Mouse (Mus musculus): ENCODE results near the gene Tmem53.

Tmem53 gene

DNA sequence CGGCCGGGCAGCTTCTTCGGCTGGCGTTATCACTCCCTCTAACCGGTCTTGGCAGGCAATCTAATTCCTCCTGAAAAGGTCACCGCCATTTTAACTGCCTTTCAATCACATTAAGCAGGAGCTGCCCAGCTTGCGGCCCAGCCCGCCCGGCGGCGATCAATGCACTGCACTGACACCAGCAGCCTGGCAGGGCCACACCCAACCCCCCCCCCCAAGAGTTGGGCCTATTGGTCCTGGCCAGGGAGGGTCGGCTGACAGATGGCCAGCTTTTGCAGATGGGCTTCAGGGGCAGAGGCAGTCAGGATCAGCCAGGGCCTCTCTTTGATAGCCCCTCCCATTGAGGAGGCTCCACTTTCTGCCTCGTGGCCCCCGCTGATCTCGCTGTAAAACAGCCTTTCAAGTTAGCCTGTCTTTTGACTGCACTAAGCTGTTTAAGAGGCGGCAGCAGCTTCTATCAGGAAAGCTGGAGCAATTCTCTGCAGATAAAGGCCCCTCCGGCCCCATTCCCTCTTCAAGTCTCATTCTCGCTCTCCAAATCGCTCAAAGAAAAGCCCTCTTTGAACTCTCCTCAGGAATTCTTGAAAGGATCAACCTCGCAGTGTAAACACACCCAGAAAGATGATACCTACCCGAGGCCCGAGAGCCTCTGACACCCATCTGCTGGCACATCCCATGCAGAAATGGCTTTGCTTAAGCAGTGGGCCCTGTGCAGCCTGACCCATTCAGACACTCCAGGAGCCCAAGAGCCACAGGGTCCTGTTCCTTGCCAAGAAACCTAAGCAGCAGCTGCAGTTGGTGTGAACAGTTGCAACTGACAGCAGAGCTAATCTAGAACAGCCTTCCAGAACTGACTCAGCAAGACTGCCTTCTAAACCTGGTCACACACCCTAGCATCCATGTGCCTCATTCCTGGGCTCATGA, 31.8 kb downstream of the Tmem53 start:
- peak; percentile 73 for DNase-seq

DNA sequence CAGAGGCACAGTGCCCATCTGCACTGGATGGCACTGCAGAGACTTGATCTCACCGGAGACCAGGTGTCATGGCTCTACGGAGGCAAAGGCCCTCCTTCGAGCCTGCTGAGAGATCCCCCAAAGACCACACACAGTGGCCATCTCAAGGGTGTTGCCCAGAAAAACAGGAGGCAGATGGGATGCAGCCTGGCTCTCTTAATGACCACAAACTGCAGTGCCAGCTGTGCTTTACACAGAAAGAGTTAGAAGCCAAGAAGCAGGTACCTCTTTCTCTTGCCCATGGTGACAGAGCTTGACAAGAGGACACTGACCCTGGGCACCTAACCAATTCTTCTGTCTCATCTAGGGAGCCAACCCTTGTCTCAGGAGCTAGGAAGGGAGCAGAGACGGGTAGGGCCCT, 32.6 kb downstream of the Tmem53 start:
- no peak for DNase-seq

DNA sequence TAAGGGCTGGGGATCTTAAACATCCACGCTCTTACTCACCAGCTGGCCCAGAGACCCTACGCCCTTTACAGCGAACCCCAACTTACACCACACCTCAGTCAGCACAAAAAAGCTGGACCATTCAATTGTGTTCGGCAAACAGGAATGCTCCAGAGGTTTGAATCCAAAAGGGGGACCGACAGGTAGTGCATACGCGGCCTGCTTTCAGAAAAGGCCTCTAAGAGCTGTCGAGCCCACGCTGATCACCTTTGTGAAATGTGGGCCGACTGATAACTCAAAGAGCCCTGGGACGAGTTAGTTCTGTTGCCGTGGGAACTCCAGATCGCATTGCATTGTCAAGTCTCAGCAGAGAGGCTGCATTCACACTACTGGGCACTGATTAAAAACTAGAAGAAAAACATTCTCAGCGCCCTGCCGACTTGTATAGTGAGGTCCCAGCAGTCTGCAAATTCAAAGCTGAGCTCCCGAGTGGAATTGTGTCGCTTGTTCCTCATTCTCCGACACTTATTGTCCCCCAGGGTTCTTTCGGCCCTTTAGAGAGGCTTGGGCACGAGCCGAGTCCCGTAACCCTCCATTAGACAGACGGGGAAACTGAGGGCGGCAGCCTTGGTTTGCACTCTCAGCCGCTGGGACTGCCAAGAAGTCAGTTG, 36.7 kb downstream of the Tmem53 start:
- no peak for DNase-seq

DNA sequence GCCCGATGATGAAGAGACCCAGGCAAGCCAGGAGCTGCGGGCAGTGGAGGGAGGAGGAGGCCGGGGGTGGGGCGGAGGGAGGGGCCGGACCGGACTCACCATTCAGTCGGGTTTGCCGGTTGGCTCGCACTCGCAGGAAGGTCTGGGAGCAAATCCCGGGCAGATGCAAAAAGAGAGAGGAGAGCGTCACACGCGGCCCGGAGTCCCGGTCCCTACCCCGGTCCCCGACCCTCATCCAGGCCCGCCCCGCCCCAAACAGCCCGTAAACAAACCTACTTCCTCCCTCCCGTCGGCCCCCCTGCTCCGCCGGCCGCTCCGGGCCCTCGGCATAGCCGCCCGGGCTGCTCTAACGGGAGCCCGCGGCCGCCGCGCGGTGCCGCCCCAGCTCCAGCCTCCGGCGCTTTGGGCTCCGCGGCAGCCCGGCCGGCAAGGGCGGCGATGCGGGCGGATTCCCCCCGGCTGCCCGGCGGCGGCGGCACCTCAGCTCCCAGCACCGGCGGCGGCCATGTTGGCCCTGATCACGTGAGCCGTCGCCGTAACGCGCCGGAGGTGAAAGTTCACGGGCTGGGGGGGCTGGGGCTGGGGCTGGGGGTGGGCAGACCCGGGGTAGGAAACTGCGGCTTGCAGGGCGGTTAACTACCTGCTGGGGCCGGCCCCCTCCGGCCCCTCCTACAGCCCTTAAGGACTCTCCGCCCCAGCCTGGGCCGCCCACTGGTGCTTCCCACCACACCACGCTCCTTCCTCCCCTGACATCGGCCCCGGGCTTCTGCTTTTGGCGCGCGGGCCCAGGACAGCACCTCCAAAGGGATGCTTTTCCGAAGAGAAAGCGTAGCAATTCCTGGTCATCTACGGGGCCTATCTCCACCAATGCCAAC, 37.4 kb downstream of the Tmem53 start:
- DNase-seq: peak; percentile 93

DNA sequence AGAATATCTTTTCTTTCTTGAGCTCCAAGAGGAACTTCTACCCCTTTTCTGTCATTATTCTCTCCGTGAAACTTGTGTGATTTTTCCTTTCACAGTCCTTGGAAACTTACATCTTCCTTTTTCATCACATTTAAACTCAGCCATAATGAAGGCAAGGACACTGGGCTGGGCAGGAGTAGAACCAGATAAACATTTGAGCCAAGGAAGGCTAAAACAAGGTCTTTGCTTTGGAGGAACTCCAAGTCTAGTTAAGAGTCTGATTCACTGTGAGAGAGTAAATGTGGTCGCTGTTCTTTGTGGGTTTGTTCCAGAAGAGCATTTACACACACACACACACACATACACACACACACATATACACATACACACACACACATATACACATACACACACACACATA, 39.9 kb downstream of the Tmem53 start:
- DNase-seq: no peak

DNA sequence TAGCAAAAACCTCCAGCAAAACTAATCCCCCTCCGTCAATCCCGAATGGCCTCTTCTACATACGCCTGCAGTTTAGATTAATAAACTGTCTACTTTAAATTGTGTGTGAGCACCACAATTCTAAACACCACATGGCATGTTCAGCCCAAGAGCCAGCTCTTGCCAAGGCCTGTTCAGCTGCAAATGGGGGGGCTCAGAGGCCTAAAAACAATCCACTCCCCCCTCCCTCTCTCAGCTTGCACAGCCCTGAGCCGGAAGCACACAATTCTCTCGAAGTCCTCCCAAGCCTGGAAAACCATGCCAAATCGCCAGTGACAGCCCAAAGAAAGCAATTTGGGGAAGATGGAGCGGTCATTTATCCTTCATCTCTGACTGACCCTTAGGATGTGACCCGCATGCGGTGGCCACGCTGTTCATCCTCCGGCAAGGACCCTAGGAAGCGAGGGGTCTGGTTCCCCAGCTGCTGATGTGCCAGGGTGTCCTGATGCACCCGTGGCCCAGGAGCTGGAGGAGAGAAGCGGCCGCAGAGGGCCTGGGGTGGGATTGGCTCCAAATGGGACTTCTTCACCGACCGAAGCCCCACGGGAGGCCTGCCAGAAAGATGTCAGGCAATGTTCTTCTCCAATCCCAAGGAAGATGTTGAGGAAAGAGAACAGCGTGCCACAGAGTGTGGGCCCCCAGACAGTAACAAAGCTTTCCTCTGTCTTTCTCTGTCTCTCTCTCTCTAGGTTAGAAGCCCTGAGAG, 45.3 kb downstream of the Tmem53 start:
- no peak for DNase-seq

DNA sequence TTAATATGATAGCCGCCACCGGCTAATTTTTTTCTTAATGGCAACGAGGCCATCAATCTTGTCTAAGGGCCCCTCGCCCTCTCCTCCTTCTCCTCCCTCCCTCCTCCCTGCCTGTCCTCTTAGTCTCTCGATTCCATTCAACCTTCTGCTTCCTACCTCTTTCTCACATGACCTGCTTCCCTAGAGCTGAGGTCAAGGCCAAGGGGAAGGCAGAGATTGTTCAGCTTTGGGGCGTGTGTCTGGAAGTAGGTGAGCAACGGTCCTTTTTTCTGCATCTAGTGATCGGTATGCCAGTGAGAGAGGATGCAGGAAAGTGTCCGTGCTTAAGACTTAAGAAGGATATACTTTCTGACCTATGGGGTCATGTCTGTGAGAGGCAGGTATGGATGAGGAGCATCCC, 46.1 kb downstream of the Tmem53 start:
- no peak for DNase-seq

DNA sequence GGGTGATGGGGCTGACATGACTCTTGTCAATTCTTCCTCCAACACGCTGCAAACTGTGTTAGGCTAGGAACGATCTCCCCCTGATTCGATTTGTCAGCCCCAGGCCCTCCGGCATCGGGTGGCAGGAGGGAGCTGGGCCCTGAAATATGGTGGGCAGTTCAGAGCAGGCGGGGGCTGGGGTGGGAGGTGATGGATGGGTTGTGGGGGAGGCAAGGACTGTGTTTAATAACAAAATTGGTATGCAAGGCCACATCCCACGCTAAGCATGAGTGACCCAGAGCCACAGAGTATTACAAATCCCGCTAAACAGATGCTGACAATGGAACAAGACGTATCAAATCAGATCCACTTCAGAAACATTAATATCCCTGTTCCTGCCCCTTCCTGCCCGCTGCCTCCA, 48.2 kb downstream of the Tmem53 start:
- DNase-seq: no peak

DNA sequence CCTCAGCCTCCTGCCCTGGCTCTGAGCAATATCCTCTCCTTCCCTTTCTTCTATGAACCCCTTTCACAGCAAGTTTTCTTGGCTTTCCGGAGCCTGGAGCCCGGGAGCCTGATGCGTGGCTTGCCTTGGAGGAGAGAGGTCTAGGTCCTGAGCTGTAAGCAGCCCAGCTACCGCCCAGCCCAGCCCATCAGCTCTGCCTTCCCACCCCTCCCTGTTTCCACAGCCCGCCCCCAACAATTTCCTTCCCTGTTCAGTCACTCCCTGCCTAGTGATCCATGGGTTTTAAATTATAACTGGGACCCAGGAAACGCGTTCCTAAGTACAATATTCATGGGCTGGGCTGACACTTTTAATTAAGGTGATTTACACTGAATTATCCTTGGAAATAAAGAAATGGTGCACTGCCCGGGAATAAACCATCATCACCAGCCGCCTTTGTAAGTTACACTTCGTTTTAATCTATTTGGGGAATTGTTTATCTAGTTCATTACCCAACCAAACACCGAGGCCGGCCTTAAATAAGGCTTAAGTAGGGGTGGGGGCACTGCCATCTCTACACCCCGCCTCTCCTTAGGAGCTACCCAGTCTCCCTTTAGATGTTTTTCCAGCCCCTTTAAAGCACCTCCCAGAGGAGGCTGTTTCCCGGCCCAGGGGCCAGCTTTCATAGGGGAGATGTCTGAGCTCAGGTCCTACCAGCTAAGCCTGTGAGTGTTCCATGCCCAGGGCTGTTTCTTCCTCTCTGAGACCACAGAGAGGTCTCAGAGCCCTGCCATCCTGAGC, 50.5 kb downstream of the Tmem53 start:
- no peak for DNase-seq

DNA sequence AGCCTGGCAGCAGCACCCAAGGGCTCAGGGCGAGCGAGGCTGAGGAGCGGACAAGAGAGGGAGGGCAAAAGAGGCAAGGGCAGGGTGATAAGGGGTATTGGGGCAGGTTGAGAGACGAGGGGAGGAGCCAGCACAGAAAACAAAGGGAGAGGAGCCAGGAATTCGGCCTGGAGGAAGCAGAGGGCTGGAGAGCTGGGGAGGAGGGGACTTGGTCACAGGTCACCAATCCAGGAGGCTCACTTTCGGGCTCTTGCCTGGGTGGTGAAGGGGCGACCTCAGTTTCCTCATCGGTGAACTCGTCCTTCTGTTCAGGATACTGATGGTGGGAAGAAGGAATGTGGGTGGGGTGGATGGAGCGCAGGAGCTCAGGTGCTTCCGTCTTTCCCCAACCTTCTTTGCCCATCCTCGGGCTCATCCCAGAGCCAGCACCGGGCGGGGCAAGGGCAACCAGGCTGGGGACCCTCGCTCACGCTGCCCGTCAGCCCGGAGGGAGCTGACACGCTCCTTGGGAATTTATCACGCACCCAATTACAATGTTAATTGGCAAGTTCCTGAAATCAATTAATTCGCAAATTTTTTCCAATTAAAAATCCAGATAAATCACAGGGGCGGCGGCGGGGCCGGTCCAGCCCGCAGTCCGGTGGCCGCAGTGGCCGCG, 52.0 kb downstream of the Tmem53 start:
- DNase-seq: no peak

DNA sequence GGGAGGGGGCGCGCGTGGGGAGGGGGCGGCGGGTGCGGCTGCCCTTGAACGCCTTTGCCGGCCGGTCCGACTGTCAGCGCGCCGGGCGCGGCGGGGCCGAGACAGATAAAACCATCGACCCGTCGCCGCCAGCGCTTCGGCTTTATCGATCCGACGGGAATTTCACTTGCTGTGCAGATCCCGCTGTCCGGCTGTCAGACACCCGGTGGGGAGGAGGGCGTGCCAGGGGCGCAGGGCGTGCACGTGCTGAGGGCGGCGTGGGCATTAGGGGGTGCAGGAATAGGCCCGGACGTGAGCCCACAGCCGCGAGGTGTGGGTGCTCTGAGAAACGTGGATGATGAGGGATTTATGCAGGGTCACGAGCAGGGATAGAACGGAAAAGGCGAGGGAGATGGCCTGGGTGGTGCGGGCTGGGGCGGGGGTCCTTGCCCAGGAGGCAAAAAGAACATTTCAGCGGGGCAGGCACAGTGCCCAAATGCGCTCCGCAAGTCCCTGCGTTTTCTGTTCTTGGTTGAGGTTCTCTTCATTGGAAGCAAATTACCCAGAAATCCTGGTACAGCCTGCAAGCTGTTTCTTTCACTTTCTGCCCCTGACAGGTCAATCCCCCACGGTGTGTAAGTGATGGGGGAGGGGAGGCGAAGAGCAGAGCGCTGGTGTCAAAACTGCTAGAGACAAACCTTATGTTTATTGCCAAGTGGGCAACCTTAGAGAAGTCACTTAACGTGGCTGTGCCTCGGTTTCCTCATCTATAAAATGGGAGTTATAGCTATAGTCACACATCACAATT, 52.7 kb downstream of the Tmem53 start:
- DNase-seq: peak; percentile 60

DNA sequence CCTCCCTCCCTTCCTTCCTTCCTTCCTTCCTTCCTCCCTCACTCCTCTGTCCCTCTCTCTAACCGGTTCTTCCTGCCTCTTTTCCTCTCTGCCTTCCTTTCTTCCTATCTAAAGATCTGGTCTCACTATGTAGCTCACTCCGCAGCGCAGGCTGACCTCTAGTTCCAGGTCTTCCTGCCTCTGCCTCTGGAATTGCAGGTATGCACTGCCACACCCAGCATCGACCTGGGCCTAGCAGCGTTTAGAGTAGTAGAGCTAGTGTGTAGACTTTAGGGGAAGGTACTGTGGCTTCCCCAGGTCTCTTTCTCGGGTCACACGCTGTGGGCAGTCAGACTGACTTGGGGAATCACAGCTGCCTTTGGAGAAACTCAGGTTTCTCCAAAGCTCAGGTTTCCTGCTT, 53.7 kb downstream of the Tmem53 start:
- no peak for DNase-seq

DNA sequence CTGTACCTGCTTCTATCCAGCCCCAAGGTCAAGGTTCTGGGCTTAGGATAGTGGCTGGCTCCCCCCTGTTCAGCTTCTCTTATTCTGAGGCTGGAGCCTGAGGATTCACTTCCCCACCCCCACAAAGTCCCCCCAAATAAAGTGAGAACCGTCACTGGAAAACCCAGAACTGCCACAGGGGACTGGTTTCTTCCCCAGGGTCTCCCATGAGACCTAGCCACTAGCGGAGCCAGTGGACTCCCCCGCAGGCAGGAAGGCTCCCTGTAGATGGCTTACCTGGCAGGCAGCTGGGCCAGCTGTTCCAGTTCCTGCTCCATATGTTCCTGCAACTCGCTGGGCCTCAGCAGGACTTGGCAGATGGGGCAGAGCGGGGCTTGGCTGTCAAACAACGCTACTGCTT, 55.5 kb downstream of the Tmem53 start:
- no peak for DNase-seq

DNA sequence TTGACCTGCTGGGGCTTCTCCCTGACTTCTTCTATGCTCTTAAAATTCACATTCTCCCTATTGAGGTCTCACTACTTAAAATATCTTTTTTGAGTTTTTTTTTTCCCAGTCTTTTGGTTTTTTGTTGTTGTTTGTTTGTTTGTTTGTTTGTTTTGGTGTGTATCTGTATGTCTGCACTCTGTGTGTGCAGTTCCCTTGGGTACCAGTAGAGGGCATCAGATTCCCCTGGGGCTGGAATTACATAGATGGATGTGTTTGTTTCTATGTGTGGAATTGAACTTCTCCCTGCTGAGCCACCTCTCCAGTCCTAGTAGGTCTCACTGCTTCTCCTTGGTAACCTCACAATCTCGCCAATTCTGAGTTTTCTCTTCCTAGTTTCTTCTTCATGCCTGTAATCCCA, 57.7 kb downstream of the Tmem53 start:
- no peak for DNase-seq

DNA sequence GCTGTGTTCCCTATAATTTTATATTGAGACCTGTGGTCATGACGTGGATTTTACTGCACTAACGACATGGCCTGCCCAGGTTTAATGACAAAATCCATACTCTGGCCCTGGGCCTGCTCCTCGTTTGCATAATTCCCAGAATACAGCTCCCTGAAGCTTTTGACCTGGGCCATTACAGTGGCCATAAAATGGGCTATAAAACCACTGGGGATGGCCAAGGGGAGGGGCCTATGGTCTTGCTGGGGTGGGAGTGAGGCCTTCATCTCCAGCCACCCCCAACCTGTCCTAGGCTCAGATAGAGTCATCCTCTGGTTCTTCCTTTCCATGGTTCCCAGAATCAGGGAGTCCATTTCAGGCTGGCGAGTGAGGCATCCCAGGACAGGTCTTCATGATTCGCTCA, 60.1 kb downstream of the Tmem53 start:
- no peak for DNase-seq

DNA sequence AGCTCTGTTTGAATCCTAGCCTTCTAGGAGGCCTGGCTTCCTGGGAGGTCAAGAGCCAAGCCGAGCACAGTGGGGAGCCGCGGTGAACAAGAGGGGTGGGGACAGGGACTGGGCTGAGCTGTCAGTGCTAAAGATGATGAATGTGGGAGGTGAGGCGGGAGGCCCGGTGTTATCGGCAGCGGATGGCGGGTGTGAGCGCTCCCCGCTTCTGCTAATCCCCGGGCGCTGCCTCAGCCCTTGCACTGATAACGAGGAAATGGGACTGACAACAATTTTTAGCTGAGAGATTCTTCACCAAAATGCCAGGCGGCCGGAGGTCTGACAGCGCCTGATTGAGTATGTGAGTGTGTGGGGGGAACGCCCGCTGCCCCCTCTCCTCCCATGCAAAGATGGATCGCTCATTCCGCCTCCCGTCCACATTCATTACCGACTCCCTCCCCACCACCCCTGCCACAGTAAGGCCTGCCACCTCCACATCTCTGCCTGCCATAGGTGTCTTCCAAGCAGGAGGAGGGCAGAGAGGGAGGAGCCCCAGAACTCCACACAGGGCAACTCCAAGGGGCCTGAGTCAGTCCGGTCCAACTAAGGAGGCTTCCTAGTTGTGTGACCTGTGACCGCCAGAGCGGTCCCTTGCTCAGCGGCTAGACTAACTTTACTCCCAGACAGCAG, 60.8 kb downstream of the Tmem53 start:
- DNase-seq: peak; percentile 61

DNA sequence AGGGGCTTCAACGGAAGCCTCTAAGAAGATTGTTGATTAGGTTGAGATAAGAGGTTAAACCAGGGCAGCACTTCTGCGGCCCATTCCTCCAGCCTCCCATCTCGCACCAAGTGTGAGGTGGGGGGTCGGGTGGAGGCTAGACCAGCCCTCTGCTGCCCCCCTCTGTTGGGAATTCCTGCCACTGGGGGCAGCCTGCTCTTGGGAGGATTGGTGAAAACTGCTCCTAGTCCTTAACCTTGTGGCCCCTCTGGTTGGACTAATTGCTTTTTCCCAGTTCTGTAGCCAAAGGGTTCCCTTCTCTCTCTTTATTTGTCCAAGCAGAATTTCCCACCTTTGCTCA, 61.3 kb downstream of the Tmem53 start:
- peak; percentile 64 for DNase-seq

DNA sequence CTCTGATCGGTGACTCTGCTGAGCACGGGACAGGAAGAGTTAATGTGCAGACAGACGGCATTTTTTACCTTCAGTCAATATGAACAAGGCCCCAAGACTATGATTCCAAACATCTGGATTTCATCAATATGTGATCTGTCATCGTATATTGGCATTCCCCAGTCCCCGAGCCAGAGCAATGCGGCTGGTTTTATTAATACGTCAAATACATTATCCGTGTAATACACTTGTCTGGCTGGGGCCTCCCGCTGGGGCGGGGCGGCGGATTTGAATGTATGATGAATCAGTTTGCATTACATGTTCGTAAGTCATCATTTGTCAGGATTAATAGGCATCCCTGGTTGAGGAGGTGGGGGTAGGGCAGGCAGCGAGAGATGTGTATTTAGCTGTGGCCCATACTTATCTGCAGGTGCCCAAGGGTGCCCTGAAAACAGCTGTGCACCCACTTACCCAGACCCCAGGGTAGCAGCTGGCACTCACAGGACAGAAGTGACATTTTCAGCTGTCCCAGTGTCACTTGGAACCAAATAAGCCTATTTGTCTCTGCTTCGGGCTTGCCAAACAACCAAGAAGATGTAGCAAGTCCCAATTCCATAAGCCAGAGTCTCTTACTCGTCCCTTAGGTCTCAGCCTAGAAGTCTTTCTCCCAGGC, 63.2 kb downstream of the Tmem53 start:
- DNase-seq: no peak

DNA sequence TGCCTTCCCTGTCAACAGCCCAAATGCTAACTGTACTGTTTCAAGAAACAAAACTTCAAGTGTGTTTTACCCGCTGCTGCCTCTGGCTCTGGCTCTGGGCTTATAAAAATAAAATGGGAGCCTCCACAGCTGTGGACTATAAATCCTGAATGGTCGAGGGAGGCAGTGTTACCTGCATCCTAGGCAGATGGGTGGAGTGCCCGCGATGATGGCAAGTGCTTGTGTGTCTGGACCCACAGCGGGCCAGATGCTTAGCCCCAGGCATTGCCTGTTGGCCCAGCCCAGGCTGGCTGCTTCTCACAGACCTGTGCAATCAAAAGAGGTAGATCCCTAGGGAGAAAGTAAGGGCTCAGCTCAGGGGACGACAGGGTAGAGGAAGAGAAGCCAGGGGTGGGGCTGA, 65.0 kb downstream of the Tmem53 start:
- no peak for DNase-seq
